Mouse (Mus musculus) cortical plate, adult 2 months (tissue): Measurements from ENCODE around the gene Nkg7. TPM values are rescaled to one million over a fixed set of nuclear protein-coding genes. Genes with fewer than 3 reads are reported as not detected.

ENCODE experiments used
- H3K27ac ChIP-seq: fragments of 200-500 bp; 2 replicates; pipeline ENCODE4 v1.5.1; 2012; ENCODE audit warnings: low read length, control low read depth, inconsistent platforms; ENCODE audit not compliant: insufficient read depth
- H3K4me1 ChIP-seq: fragments of 200-500 bp; 2 replicates; pipeline ENCODE4 v1.6.1; 2011; ENCODE audit warnings: low read length; ENCODE audit not compliant: control insufficient read depth, insufficient read depth
- H3K4me3 ChIP-seq: fragments of 200-500 bp; 2 replicates; pipeline ENCODE4 v1.5.1; 2011; ENCODE audit warnings: mild to moderate bottlenecking, low read length, control low read depth; ENCODE audit not compliant: insufficient read depth
- CTCF ChIP-seq: fragments of 200-500 bp; IDR thresholded peaks from 2 replicates; pipeline ENCODE4 v1.5.1; 2011; ENCODE audit warnings: mild to moderate bottlenecking, control low read depth, low read length; ENCODE audit not compliant: insufficient read depth; ENCODE audit errors: extremely low read depth
- POLR2A ChIP-seq: fragments of 200-500 bp; IDR thresholded peaks from 2 replicates; pipeline ENCODE4 v1.6.1; 2011; ENCODE audit warnings: mild to moderate bottlenecking, low read length, control low read depth; ENCODE audit not compliant: insufficient read depth; ENCODE audit errors: extremely low read depth
- polyA plus RNA-seq: library from polyadenylated mRNA; depleted of rRNA; stranded (reverse); fragments of >200 nt; gene quantifications from 2 replicates; pipeline ENCODE4 v1.2.3, GENCODE M21; 2012; rRNA removed

Gene Nkg7
- polyA plus RNA-seq, 1 experiment = not detected

GRCm38 (mm10) chr7:43483236-43483635 is 46.4 kb downstream of the Nkg7 start:
- Histone ChIP-seq H3K4me1 (peaks cover 13% of the 10 kb centered on the region), H3K4me3 (no peak overlapping the region), H3K27ac (no peak overlapping the region)
- TF ChIP-seq POLR2A (no peak), CTCF (no peak)

Other genes starting within 250 kb of the Nkg7 start
- 15.3 and 15.4 TPM in 2 replicates for gene Zfp715, start 123.8 kb upstream of the Nkg7 start, polyA plus RNA-seq
- gene Siglecf, start 85.7 kb upstream of the Nkg7 start, polyA plus RNA-seq = 0.44 and 1.1 TPM in 2 replicates
- gene Siglecg, start 28.9 kb upstream of the Nkg7 start, polyA plus RNA-seq = 0.15 and 0.17 TPM in 2 replicates
- not detected in 2 replicates for gene Lim2, start 9.4 kb upstream of the Nkg7 start, polyA plus RNA-seq
- not detected in 2 replicates for gene Cldnd2, start 3.7 kb downstream of the Nkg7 start, polyA plus RNA-seq
- 89.4 and 94.5 TPM in 2 replicates for gene Etfb, start 7.0 kb downstream of the Nkg7 start, polyA plus RNA-seq
- 0.78 and 2.1 TPM in 2 replicates for gene Gm45233, start 7.1 kb downstream of the Nkg7 start, polyA plus RNA-seq
- 1.7 and 3.2 TPM in 2 replicates for gene Vsig10l, start 26.1 kb downstream of the Nkg7 start, polyA plus RNA-seq
- gene Iglon5, start 53.0 kb downstream of the Nkg7 start, polyA plus RNA-seq = 42.2 and 46.0 TPM in 2 replicates
- gene 4931406B18Rik, start 68.9 kb downstream of the Nkg7 start, polyA plus RNA-seq = not detected in 2 replicates
- gene Cd33, start 107.4 kb downstream of the Nkg7 start, polyA plus RNA-seq = 9.3 and 11.2 TPM in 2 replicates
- 5.9 and 6.1 TPM in 2 replicates for gene Zfp658, start 125.2 kb downstream of the Nkg7 start, polyA plus RNA-seq
- gene Zfp719, start 142.5 kb downstream of the Nkg7 start, polyA plus RNA-seq = 8.7 and 9.2 TPM in 2 replicates
- 0.15 and 0.21 TPM in 2 replicates for gene Zfp819, start 170.1 kb downstream of the Nkg7 start, polyA plus RNA-seq
- 0.04 TPM in 1 of 2 replicates, not detected in the other for gene Ceacam18, start 197.6 kb downstream of the Nkg7 start, polyA plus RNA-seq
- 1.1 and 1.6 TPM in 2 replicates for gene Siglece, start 223.1 kb downstream of the Nkg7 start, polyA plus RNA-seq
- gene Ctu1, start 234.9 kb downstream of the Nkg7 start, polyA plus RNA-seq = 8.1 and 8.6 TPM in 2 replicates